Mouse (Mus musculus) intestine, postnatal 0 days (tissue): ENCODE results near the gene Slc9a4. TPM values are rescaled to one million over a fixed set of nuclear protein-coding genes. Genes with fewer than 3 reads are reported as not detected.
A peak's percentile ranks its signal among the peaks of the same experiment; 100 is the strongest.
"Not testable (repeated sequence)": the region's sequence is repeated elsewhere in the genome, so short reads cannot be mapped to it uniquely, and the experiment has no call there.

Experiments
- ATAC-seq: fragments of 200-750 bp; cut with Nextera tagmentation; 2 replicates; pipeline ENCODE4 v1.8.0; 2017; ENCODE audit warnings: mild to moderate bottlenecking, moderate TSS enrichment, moderate library complexity
- H3K27ac ChIP-seq: fragments of 300-500 bp; sonication (generic); 2 replicates; pipeline ENCODE4 v1.5.1; 2014; ENCODE audit warnings: mild to moderate bottlenecking, low read depth, low read length, moderate library complexity
- H3K27me3 ChIP-seq: fragments of 300-500 bp; sonication (generic); replicated peaks from 2 replicates; pipeline ENCODE4 v1.6.1; 2014; ENCODE audit warnings: low read length, mixed read lengths; ENCODE audit not compliant: control insufficient read depth, insufficient read depth
- H3K36me3 ChIP-seq: fragments of 300-500 bp; sonication (generic); 2 replicates; pipeline ENCODE4 v1.6.1; 2014; ENCODE audit warnings: mild to moderate bottlenecking, moderate library complexity; ENCODE audit not compliant: control insufficient read depth, insufficient read depth
- H3K4me1 ChIP-seq: fragments of 300-500 bp; sonication (generic); replicated peaks from 2 replicates; pipeline ENCODE4 v1.6.1; 2014; ENCODE audit warnings: antibody characterized with exemption, low read length, mixed read lengths; ENCODE audit not compliant: control insufficient read depth, insufficient read depth
- H3K4me2 ChIP-seq: fragments of 300-500 bp; sonication (generic); replicated peaks from 2 replicates; pipeline ENCODE4 v1.6.1; 2014; ENCODE audit warnings: low read depth, mild to moderate bottlenecking, moderate library complexity
- H3K4me3 ChIP-seq: fragments of 300-500 bp; sonication (generic); 2 replicates; pipeline ENCODE4 v1.5.1; 2014; ENCODE audit warnings: low read depth, low read length
- H3K9ac ChIP-seq: fragments of 300-500 bp; sonication (generic); 2 replicates; pipeline ENCODE4 v1.6.1; 2014; ENCODE audit warnings: mild to moderate bottlenecking, low read depth, low read length
- H3K9me3 ChIP-seq: fragments of 300-500 bp; sonication (generic); 2 replicates; pipeline ENCODE4 v1.6.1; 2016; ENCODE audit warnings: mixed run types; ENCODE audit not compliant: control insufficient read depth
- CTCF ChIP-seq: sonication (generic); IDR thresholded peaks from 2 replicates; pipeline ENCODE4 v1.5.1; 2016; ENCODE audit warnings: low read depth, mild to moderate bottlenecking, control low read depth, antibody characterized with exemption, moderate library complexity
- WGBS: fragments of 180-500 bp; shearing (Covaris S2); extraction: QIAGEN DNeasy Blood & Tissue Kit; methylation state at CpG from one replicate; pipeline ENCODE4 v1.1.7; 2014; 5-methylcytosine and 5-hydroxymethylcytosine counted together
- polyA plus RNA-seq: library from polyadenylated mRNA; unstranded; fragments of >200 nt; fragmentation: Nextera tagmentation; extraction: Ambion mirVana; gene quantifications from 2 replicates; pipeline ENCODE4 v1.2.1, GENCODE M21; 2015

Gene Slc9a4
- polyA plus RNA-seq, 1 experiment from 2014 or later, result 0.20 TPM

DNA sequence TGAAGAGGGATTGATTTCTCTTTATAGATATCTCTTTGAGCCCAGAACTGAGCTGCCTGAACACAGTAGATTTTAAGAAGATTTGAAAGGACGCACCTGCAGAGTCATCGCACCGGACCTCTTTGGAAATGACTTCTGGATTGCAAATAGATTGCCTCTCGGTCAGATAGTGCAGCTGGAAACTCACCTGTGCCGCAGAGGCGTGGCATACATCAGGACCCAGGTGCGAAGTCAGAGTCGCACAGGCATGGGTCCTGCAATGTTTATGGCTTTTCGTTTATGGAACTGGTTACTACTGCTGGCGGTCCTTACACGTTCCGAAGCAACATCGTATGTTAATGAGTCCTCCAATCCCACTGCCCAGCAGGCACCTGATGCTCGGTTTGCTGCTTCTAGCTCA, 388 bp downstream of the Slc9a4 start:
- Histone ChIP-seq H3K9ac (no peak overlapping the region), H3K4me3 (peak overlapping the region; percentile 17; the same call in 1 of the 2 replicates), H3K4me1 (no peaks in the 10 kb centered on the region), H3K4me2 (peak overlapping the region; percentile 60), H3K27me3 (no peaks in the 10 kb centered on the region), H3K9me3 (no peaks in the 10 kb centered on the region), H3K27ac (no peak overlapping the region), H3K36me3 (no peaks in the 10 kb centered on the region)
- TF ChIP-seq CTCF, result no peak
- ATAC-seq, result no peak
- 41% methylated on average over 14 of the region's 14 CpGs for WGBS

DNA sequence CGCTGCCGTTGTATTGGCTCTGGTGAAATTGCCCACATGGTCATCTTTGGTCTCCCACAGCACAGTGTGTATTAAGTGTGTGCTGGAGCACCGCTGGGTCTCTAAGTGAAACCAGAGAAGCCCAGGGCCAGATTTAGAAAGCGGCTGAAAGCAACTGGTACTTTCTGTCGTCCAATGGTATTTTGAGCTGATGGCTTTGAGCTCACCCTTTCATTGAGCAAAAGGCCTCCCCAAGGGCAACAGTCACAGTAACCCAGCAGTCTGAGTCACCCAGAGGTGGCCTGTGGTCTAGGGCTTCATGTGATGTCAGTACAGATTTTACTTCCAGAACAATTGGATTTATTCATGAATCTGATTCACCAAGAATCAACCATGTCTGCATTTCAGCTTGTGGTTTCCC, 6.9 kb downstream of the Slc9a4 start:
- H3K27me3 ChIP-seq, result no peaks in the 10 kb centered on the region
- TF ChIP-seq CTCF, result no peak
- H3K9ac ChIP-seq, result no peak overlapping the region
- no peaks in the 10 kb centered on the region for H3K9me3 ChIP-seq
- no peak overlapping the region for H3K27ac ChIP-seq
- H3K36me3 ChIP-seq, result no peaks in the 10 kb centered on the region
- WGBS, result 89% methylated on average over 5 of the region's 5 CpGs
- no peaks in the 10 kb centered on the region for H3K4me1 ChIP-seq
- no peak for ATAC-seq
- H3K4me2 ChIP-seq, result no peak overlapping the region
- no peak overlapping the region for H3K4me3 ChIP-seq

DNA sequence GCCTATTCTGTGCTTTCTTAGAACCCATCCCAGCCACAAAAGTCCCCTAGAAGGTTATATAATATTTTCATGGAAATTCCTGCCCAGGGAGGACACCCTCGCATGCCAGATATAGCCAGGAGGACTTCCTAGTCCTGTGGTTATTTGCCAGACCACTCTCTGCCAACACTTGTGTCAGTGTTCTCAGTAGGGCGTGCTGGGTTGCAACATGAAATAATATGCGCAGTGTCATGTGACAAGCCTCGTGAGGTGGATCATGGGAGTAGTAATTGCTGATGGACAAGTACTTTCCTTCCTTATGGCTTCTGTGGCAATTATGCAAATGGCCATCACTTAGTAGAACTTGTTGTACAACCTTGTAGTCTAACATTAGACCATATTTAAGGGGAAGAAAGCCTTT, 11.1 kb downstream of the Slc9a4 start:
- Histone ChIP-seq H3K36me3 (no peaks in the 10 kb centered on the region), H3K4me2 (no peak overlapping the region), H3K9ac (no peak overlapping the region), H3K27ac (no peak overlapping the region), H3K4me1 (no peaks in the 10 kb centered on the region), H3K4me3 (no peak overlapping the region), H3K9me3 (no peaks in the 10 kb centered on the region), H3K27me3 (no peaks in the 10 kb centered on the region)
- ATAC-seq, result peak; percentile 74
- no peak for TF ChIP-seq CTCF
- 78% methylated on average over 4 of the region's 4 CpGs for WGBS

DNA sequence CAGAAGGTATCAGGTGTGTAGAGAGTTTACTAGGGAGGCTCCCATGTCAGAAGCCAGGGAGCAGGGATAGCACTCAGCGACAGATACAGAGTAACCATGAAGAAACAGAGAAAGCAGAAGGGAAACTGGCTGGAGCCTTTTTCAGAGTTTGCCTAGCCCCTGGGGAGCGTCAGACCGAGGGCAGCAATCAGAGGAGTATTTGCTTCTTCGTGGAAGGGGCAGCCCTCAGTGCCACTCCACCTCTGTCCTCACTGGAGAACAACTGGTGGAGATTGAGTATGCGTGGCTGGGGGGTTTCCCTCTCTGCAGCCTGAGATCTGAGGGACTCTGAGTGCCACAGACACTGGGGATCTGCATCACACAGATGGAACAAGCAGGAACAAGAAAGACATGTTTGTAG, 17.9 kb downstream of the Slc9a4 start:
- H3K4me3 ChIP-seq, result no peak overlapping the region
- no peak overlapping the region for H3K9ac ChIP-seq
- TF ChIP-seq CTCF, result no peak
- ATAC-seq, result no peak
- 55% methylated on average over 5 of the region's 5 CpGs for WGBS
- H3K4me2 ChIP-seq, result no peak overlapping the region
- no peaks in the 10 kb centered on the region for H3K27me3 ChIP-seq
- H3K27ac ChIP-seq, result no peak overlapping the region
- no peaks in the 10 kb centered on the region for H3K9me3 ChIP-seq
- no peaks in the 10 kb centered on the region for H3K4me1 ChIP-seq
- no peaks in the 10 kb centered on the region for H3K36me3 ChIP-seq

DNA sequence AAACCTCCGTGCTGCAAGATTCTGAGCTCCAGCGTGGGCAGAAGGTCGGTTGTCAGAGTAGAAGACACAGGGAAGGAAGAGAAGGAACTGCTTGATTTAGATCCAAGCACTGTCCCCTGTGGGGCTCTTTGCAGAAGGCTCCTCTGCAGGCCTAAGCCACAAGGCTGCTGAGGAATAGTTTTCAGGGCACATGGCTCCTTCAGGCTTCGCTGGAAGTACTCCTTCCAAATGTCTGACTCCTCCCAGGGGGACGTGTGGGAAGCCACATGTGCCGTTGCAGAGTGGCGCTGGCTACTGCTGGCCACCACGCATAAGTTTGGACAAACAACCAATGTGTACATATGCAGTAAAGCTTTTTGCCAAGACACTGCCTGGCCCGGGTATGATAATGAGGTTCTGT, 19.8 kb downstream of the Slc9a4 start:
- H3K4me3 ChIP-seq, H3K27ac ChIP-seq, H3K4me1 ChIP-seq, H3K9me3 ChIP-seq, H3K36me3 ChIP-seq, H3K27me3 ChIP-seq, H3K9ac ChIP-seq, H3K4me2 ChIP-seq, ATAC-seq: not testable (repeated sequence)
- 90% methylated on average over 9 of the region's 9 CpGs for WGBS

DNA sequence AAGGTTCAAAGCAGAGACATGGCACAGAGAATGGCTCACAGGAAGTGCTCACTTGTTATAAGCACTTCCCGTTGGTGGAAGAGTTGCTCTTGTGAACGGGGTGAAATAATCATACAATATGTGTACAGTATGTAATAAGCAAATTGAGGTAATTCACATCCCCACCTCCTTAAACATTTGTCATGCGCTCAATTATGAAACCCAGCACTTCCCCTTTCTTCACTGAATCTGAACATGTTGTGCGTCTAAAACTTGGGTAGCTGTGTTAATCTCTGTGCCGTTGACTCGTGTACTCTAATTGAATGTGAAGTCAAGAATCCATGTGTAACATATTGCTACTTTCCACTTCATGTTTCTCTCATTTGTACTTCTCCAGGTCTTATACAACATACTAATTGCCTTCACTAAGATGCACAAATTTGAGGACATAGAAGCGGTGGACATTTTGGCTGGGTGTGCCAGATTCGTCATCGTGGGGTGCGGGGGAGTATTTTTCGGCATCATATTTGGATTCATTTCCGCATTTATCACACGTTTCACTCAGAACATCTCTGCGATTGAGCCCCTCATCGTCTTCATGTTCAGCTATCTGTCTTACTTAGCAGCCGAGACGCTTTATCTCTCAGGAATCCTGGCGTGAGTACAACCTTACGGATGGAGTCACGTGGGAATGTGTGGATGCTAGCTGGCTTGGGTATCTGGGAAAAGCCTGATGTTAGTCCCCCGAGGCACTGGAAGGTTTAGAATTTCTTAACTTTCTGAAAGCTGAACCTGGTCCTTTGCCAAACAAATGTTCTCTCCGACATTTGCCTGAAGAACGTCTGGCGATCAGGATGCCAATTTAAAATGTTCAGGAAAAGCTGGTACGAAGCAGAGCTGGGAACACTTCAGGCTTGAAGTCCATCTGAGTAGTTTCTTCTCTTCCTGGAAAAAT, 20.8 kb downstream of the Slc9a4 start:
- Histone ChIP-seq H3K4me2 (no peak overlapping the region), H3K9me3 (no peaks in the 10 kb centered on the region), H3K27ac (no peak overlapping the region), H3K27me3 (no peaks in the 10 kb centered on the region), H3K36me3 (no peaks in the 10 kb centered on the region), H3K4me1 (no peaks in the 10 kb centered on the region), H3K4me3 (no peak overlapping the region), H3K9ac (no peak overlapping the region)
- no peak for ATAC-seq
- WGBS, result 79% methylated on average over 25 of the region's 25 CpGs
- no peak for TF ChIP-seq CTCF
